Comparison of ENCODE assay signal across 29 mouse cellular contexts in the genomic region with DNA sequence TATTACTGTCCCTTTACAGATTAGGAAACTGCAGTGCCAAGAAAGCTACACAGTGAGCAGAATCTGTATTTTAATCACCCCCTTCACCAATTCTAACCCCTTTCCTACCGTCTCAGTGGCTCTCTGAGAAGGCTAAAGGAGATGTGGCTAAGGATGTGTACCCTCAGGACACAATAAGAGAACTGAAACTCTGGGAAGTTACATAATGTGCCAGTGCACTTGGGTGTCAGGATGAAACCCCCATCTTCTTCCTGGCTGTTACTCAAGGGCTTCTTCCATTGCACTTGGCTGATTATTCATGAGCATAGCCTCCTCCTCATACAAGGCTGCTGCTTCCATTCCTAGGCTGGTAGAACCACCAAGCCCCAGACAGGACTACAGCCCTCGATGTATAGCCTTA. TPM values are rescaled to one million over a fixed set of nuclear protein-coding genes. Genes with fewer than 3 reads are reported as not detected.
DNase-seq lines count a peak whose midpoint lies in the region; ATAC-seq and TF ChIP-seq lines count a peak whose summit lies in the region.
"Had no signal": no experiment of that assay in that cellular context is flagged by ENCODE, and none has a peak within 500 bp of the region (broad histone marks: within the 10 kb centered on the region; RNA-seq: fewer than 3 reads in every experiment).

No protein-coding gene starts in this region.

- 79% methylated on average over 2 of the region's 2 CpGs for WGBS in liver, adult 2 months

- no peak overlapping the region for H3K4me3 ChIP-seq in liver, adult 2 months (ENCODE audit: insufficient read depth, low read depth, low read length)
- H3K4me3 ChIP-seq: embryonic facial prominence, embryonic 10.5 days; embryonic facial prominence, embryonic 13.5 days; erythroblast, embryonic 14.5 days; forebrain, embryonic 12.5 days; forebrain, embryonic 15.5 days; heart, embryonic 12.5 days; heart, embryonic 15.5 days; hindbrain, embryonic 10.5 days; hindbrain, embryonic 13.5 days had no signal

- no peaks in the 10 kb centered on the region for H3K4me1 ChIP-seq in liver, adult 2 months (ENCODE audit: control insufficient read depth, insufficient read depth, low read length)
- H3K4me1 ChIP-seq: embryonic facial prominence, embryonic 10.5 days; embryonic facial prominence, embryonic 13.5 days; forebrain, embryonic 12.5 days; forebrain, embryonic 15.5 days; heart, embryonic 15.5 days; hindbrain, embryonic 10.5 days; hindbrain, embryonic 13.5 days had no signal

- no peak overlapping the region for H3K9ac ChIP-seq in liver, adult 2 months (ENCODE audit: low read depth, low read length)
- H3K9ac ChIP-seq: embryonic facial prominence, embryonic 13.5 days; forebrain, embryonic 12.5 days; forebrain, embryonic 15.5 days; heart, embryonic 12.5 days; heart, embryonic 15.5 days; hindbrain, embryonic 13.5 days had no signal

- H3K36me3 ChIP-seq in liver, adult 2 months (ENCODE audit: control insufficient read depth, insufficient read depth, low read length) = no peaks in the 10 kb centered on the region
- H3K36me3 ChIP-seq: embryonic facial prominence, embryonic 10.5 days; embryonic facial prominence, embryonic 13.5 days; forebrain, embryonic 12.5 days; forebrain, embryonic 15.5 days; G1E; heart, embryonic 12.5 days; heart, embryonic 15.5 days; hindbrain, embryonic 10.5 days; hindbrain, embryonic 13.5 days had no signal

- H3K79me2 ChIP-seq in liver, adult 2 months (ENCODE audit: control insufficient read depth, insufficient read depth, low read length) = no peaks in the 10 kb centered on the region

- peak; percentile 12 for DNase-seq in liver, adult 2 months (ENCODE audit: extremely low read depth, low read depth, low spot score)
- DNase-seq in liver = no peak
- peak; percentile 7 to 19 for DNase-seq in monocyte, adult 2 months (ENCODE audit: low read depth in 1 of 2, low spot score in 2 of 2)
- DNase-seq in testis, postnatal 10 days (ENCODE audit: low spot score) = no peak
- DNase-seq in layer of hippocampus, adult 18-20 months (ENCODE audit: low spot score in 2 of 2) = no peak
- DNase-seq: adrenal gland, postnatal 10 days; adrenal gland, postnatal 36 days; B cell, adult 2 months; cerebellum, adult 18-20 months; cerebellum, adult 9-11 months; cerebellum, postnatal 25 days; embryo, embryonic 11 days; gastrocnemius, postnatal 25 days; heart, postnatal 10 days; heart, postnatal 36 days had no signal

- ATAC-seq in granulocyte monocyte progenitor cell, adult 5-6 weeks (replicated peaks; ENCODE audit: poor library complexity, severe bottlenecking) = peak; percentile 99
- ATAC-seq: forebrain, embryonic 15.5 days; hindbrain, embryonic 16.5 days; Patski had no signal

- TF ChIP-seq POLR2A in liver, adult 2 months (IDR thresholded peaks at IDR 0.05; ENCODE audit: extremely low read depth, insufficient read depth, low read length) = no peak

- no peaks in the 10 kb centered on the region for H3K27me3 ChIP-seq in liver, adult 2 months (ENCODE audit: control insufficient read depth, insufficient read depth, low read length)
- H3K27me3 ChIP-seq: embryonic facial prominence, embryonic 13.5 days; forebrain, embryonic 12.5 days; forebrain, embryonic 15.5 days; heart, embryonic 12.5 days; heart, embryonic 15.5 days had no signal

- no peak overlapping the region for H3K27ac ChIP-seq in liver, adult 2 months (replicated peaks; ENCODE audit: insufficient read depth, low read depth, low read length)
- H3K27ac ChIP-seq: embryonic facial prominence, embryonic 10.5 days; embryonic facial prominence, embryonic 13.5 days; forebrain, embryonic 12.5 days; forebrain, embryonic 15.5 days; heart, embryonic 15.5 days; hindbrain, embryonic 10.5 days; hindbrain, embryonic 13.5 days had no signal

- no peak for TF ChIP-seq CTCF in liver, adult 2 months (IDR thresholded peaks at IDR 0.05; ENCODE audit: low read depth, low read length)

RNA-seq across cellular contexts. Expression of gene Spon1, which starts 43.8 kb away (rescaled TPM):
- 0.28 and 0.40 TPM in 2 replicates for total RNA-seq in liver, adult 2 months (2014; rRNA removed)
- polyA plus RNA-seq in liver, adult 2 months (2012; rRNA removed) = 0.22 and 0.31 TPM in 2 replicates
- not detected in 2 replicates for total RNA-seq in granulocyte monocyte progenitor cell, adult 5-6 weeks (2014; fragmentation: Nextera tagmentation)
- total RNA-seq in granulocyte monocyte progenitor cell, adult 5-6 weeks (2017) = not detected in 2 replicates
- 10 to 100 TPM; 63.6 to 67.6 TPM for total RNA-seq in layer of hippocampus, adult 18-20 months (2021)
- total RNA-seq: CH12.LX had no signal
- polyA plus RNA-seq: erythroblast, embryonic 14.5 days; G1E had no signal

Comparison
In these comparisons a context has a peak if more than half of its experiments do, and no peak if none do; other contexts are left out.
1. DNase-seq: peak in liver, adult 2 months (single experiment) and monocyte, adult 2 months (2 of 2); none in liver (single experiment), testis, postnatal 10 days (single experiment) and layer of hippocampus, adult 18-20 months (0 of 2).
2. RNA of gene Spon1, which starts 43.8 kb away (total RNA-seq): 63.6 to 67.6 TPM in layer of hippocampus, adult 18-20 months; 0.28 to 0.40 TPM in liver, adult 2 months and not detected in granulocyte monocyte progenitor cell, adult 5-6 weeks; every median in the first group is over 10 times any median in the second.